Mouse (Mus musculus) liver, postnatal 0 days (tissue): Measurements from ENCODE around the gene Gm45713. TPM values are rescaled to one million over a fixed set of nuclear protein-coding genes. Genes with fewer than 3 reads are reported as not detected.

Experiments
- ATAC-seq: fragments of 200-750 bp; cut with Nextera tagmentation; 2 replicates; pipeline ENCODE4 v1.8.0; 2017; ENCODE audit warnings: mild to moderate bottlenecking, moderate library complexity
- DNase-seq: peaks from one replicate; pipeline ENCODE4 v3.0.0-alpha.2; 2016
- H3K27ac ChIP-seq: fragments of 300-500 bp; sonication (generic); 2 replicates; pipeline ENCODE4 v1.5.1; 2014; ENCODE audit warnings: antibody characterized with exemption, moderate library complexity, mild to moderate bottlenecking, low read depth
- H3K27me3 ChIP-seq: fragments of 300-500 bp; sonication (generic); 2 replicates; pipeline ENCODE4 v1.6.1; 2014; ENCODE audit warnings: low read length, control low read depth, mixed read lengths; ENCODE audit not compliant: insufficient read depth
- H3K36me3 ChIP-seq: fragments of 300-500 bp; sonication (generic); replicated peaks from 2 replicates; pipeline ENCODE4 v1.6.1; 2014; ENCODE audit warnings: mild to moderate bottlenecking, control low read depth, low read length, moderate library complexity, mixed read lengths; ENCODE audit not compliant: insufficient read depth
- H3K4me1 ChIP-seq: fragments of 300-500 bp; sonication (generic); 2 replicates; pipeline ENCODE4 v1.6.1; 2014; ENCODE audit warnings: antibody characterized with exemption, mild to moderate bottlenecking, control low read depth; ENCODE audit not compliant: insufficient read depth
- H3K4me2 ChIP-seq: fragments of 300-500 bp; sonication (generic); 2 replicates; pipeline ENCODE4 v1.6.1; 2014; ENCODE audit warnings: low read depth, mild to moderate bottlenecking, low read length, moderate library complexity, mixed read lengths
- H3K4me3 ChIP-seq: fragments of 300-500 bp; sonication (generic); 2 replicates; pipeline ENCODE4 v1.5.1; 2014; ENCODE audit warnings: low read depth, low read length
- H3K9ac ChIP-seq: fragments of 300-500 bp; sonication (generic); replicated peaks from 2 replicates; pipeline ENCODE4 v1.6.1; 2014; ENCODE audit warnings: mild to moderate bottlenecking, moderate library complexity
- H3K9me3 ChIP-seq: fragments of 300-500 bp; sonication (generic); 2 replicates; pipeline ENCODE4 v1.6.1; 2016; ENCODE audit warnings: mild to moderate bottlenecking, control low read depth, low read length, mixed read lengths
- CTCF ChIP-seq: sonication (generic); IDR thresholded peaks from 2 replicates; pipeline ENCODE4 v1.5.1; 2016; ENCODE audit warnings: antibody characterized with exemption, low read depth
- EP300 ChIP-seq: IDR thresholded peaks from 2 replicates; pipeline ENCODE4 v1.6.1; 2016; ENCODE audit warnings: antibody characterized with exemption, low read depth, mild to moderate bottlenecking
- WGBS: fragments of 180-500 bp; shearing (Covaris S2); extraction: QIAGEN DNeasy Blood & Tissue Kit; methylation state at CpG from one replicate; pipeline ENCODE4 v1.1.7; 2014; ENCODE audit not compliant: insufficient replicate concordance; 5-methylcytosine and 5-hydroxymethylcytosine counted together
- polyA plus RNA-seq: library from polyadenylated mRNA; unstranded; fragments of >200 nt; fragmentation: Nextera tagmentation; extraction: Ambion mirVana; gene quantifications from 2 replicates; pipeline ENCODE4 v1.2.1, GENCODE M21; 2015

The Gm45713 gene
- polyA plus RNA-seq, 1 experiment from 2014 or later: 0.70 TPM

DNA sequence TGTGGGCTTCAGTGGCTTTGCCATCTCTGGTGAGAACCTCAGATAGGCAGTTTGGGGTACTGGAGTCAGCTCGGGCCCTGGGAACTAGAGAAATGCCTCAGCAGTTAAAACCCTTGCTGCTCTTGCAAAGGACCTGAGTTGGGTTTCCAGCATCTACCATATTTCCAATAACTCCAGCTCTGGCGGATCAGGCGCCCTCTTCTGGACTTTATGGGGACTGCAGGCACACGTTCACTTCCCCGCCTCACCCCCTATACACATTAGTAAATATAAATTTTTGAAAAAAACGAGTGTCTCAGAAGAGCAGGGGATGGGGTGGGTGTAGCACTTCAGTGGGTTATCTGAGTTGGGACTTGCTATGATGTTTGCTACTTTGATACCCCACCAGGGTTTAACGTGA is 36.9 kb upstream of the Gm45713 start:
- H3K4me1 ChIP-seq: no peaks in the 10 kb centered on the region
- no peaks in the 10 kb centered on the region for H3K36me3 ChIP-seq
- DNase-seq (peak; percentile 45), ATAC-seq (no peak)
- no peak overlapping the region for H3K27ac ChIP-seq
- H3K4me2 ChIP-seq: no peak overlapping the region
- 54% methylated on average over 7 of the region's 7 CpGs for WGBS
- peaks cover 68% of the 10 kb centered on the region for H3K27me3 ChIP-seq
- H3K4me3 ChIP-seq: no peak overlapping the region
- TF ChIP-seq EP300 (no peak), CTCF (peak; percentile 56)
- H3K9ac ChIP-seq: no peak overlapping the region
- H3K9me3 ChIP-seq: peaks cover 24% of the 10 kb centered on the region

- H3K27me3 ChIP-seq: peaks cover 68% of the 10 kb centered on the region
Observed at GRCm38 (mm10) chr7:45169495-45169894, 33.5 kb upstream of the Gm45713 start.

DNA sequence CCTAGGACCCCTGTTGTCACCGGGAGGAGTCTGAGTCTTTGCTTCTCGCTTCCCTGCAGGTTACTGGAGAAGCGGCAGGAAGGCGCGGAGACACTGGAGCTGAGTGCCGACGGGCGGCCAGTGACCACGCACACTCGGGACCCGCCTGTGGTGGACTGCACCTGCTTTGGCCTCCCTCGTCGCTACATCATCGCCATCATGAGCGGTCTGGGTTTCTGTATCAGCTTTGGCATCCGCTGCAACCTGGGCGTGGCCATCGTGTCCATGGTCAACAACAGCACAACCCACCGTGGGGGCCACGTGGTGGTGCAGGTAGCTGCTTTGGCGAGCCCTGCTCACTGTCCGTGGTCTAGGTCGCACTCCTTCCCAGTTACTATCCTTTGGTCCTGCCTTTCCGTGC is 32.6 kb upstream of the Gm45713 start:
- H3K27ac ChIP-seq: no peak overlapping the region
- peaks cover 69% of the 10 kb centered on the region for H3K27me3 ChIP-seq
- no peak for TF ChIP-seq CTCF
- no peak for TF ChIP-seq EP300
- H3K4me3 ChIP-seq: no peak overlapping the region
- 8% methylated on average over 24 of the region's 24 CpGs for WGBS
- H3K9me3 ChIP-seq: peaks cover 24% of the 10 kb centered on the region
- ATAC-seq: no peak
- H3K9ac ChIP-seq: no peak overlapping the region
- no peak for DNase-seq
- H3K4me2 ChIP-seq: no peak overlapping the region
- H3K36me3 ChIP-seq: no peaks in the 10 kb centered on the region
- peaks cover 5% of the 10 kb centered on the region for H3K4me1 ChIP-seq

More at GRCm38 (mm10) chr7:45169495-45169894, 33.5 kb upstream of the Gm45713 start:
- Histone ChIP-seq H3K36me3 (no peaks in the 10 kb centered on the region), H3K4me1 (no peaks in the 10 kb centered on the region), H3K27ac (no peak overlapping the region), H3K4me2 (no peak overlapping the region), H3K9me3 (peaks cover 24% of the 10 kb centered on the region), H3K4me3 (no peak overlapping the region), H3K9ac (no peak overlapping the region)
- TF ChIP-seq CTCF (no peak), EP300 (no peak)
- no peak for DNase-seq
- WGBS: 87% methylated on average over 3 of the region's 3 CpGs
- ATAC-seq: no peak

DNA sequence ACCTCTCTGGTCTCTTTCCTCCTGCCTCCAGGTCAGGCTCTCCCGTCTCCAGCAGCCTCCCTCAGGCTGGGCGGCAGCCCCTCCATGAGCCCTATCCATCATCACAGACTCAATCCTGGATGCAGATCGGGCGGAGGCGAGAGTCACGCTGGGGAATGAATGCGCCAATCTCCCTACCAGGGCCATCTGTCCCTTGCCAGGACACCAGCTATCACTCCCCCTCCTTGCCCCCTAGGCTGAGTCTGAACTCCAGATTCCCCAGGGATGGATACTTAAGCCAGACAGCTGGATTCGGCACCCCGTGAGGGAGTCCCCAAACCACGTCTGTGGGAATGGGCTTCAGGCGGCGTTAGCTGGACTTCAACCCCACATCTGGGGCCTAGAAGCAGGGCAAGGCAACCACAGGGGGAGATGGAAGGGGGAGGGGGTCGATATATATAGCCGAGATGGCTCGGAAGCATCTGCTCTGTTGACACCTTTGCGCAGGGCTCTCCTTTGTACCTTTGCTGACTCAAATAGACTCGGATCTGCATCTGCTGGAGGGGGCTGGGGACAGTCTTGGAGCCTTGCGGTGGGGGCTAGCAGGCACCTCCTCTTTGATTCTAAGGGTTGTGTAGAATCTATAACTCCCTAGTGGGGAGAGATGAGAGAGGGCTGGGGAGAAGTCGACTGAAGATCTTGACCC is 31.9 kb upstream of the Gm45713 start:
- Histone ChIP-seq H3K9me3 (peaks cover 22% of the 10 kb centered on the region), H3K4me1 (peaks cover 7% of the 10 kb centered on the region), H3K36me3 (no peaks in the 10 kb centered on the region), H3K4me2 (no peak overlapping the region), H3K4me3 (no peak overlapping the region), H3K27ac (no peak overlapping the region), H3K27me3 (peaks cover 76% of the 10 kb centered on the region), H3K9ac (no peak overlapping the region)
- WGBS: 4% methylated on average over 19 of the region's 19 CpGs
- TF ChIP-seq EP300: no peak
- TF ChIP-seq CTCF: no peak
- no peak for ATAC-seq
- DNase-seq: no peak

DNA sequence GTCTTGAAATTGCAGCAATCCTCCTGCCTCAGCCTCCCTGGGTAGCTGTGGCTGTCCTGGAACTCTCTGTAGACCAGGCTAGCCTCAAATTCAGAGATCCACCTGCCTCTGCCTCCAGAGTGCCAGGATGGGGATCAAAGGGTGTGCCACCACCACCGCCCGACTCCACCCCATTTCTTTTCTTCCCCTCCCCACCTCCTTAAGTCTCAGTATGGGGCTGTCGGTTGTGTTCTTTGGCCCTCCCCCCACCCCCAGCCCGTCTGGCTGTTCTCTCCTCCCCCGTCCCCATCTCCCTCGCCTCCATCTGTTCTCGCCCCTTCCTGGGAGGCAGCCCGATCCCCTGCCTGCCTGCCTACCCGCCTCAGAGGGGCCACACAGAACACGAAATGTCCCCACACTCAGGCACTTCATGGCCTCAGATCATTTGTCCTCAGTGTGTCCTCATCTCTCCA is 30.9 kb upstream of the Gm45713 start:
- 28% methylated on average over 9 of the region's 10 CpGs for WGBS
- Histone ChIP-seq H3K4me1 (peaks cover 12% of the 10 kb centered on the region), H3K4me2 (no peak overlapping the region), H3K9me3 (peaks cover 21% of the 10 kb centered on the region), H3K27me3 (peaks cover 80% of the 10 kb centered on the region), H3K4me3 (no peak overlapping the region), H3K27ac (no peak overlapping the region), H3K36me3 (no peaks in the 10 kb centered on the region), H3K9ac (no peak overlapping the region)
- TF ChIP-seq EP300: no peak
- DNase-seq: no peak
- ATAC-seq: no peak

GRCm38 (mm10) chr7:45165701-45166100 is 29.7 kb upstream of the Gm45713 start:
- H3K9ac ChIP-seq: no peak overlapping the region
- peaks cover 15% of the 10 kb centered on the region for H3K4me1 ChIP-seq
- H3K4me2 ChIP-seq: no peak overlapping the region
- H3K27ac ChIP-seq: no peak overlapping the region
- peaks cover 76% of the 10 kb centered on the region for H3K27me3 ChIP-seq
- 50% methylated on average over 11 of the region's 11 CpGs for WGBS
- no peak for ATAC-seq
- H3K36me3 ChIP-seq: no peaks in the 10 kb centered on the region
- H3K4me3 ChIP-seq: no peak overlapping the region
- TF ChIP-seq EP300 (no peak), CTCF (no peak)
- peaks cover 21% of the 10 kb centered on the region for H3K9me3 ChIP-seq
- DNase-seq: no peak
